Mouse (Mus musculus) right cerebral cortex, postnatal 36 days (tissue): ENCODE measurements at regions not wholly inside any gene's neighbourhood (a gene's known extent, or its start where the extent isn't known, plus 50 kb on each side); places are given as distances from the start of the nearest gene placed in this dataset.

Experiments
- DNase-seq, 2 experiments: peaks; one replicate each; pipeline ENCODE4 v3.0.0; 2022; ENCODE audit warnings: low spot score in 2 of 2, mixed read lengths in 1 of 2

DNA sequence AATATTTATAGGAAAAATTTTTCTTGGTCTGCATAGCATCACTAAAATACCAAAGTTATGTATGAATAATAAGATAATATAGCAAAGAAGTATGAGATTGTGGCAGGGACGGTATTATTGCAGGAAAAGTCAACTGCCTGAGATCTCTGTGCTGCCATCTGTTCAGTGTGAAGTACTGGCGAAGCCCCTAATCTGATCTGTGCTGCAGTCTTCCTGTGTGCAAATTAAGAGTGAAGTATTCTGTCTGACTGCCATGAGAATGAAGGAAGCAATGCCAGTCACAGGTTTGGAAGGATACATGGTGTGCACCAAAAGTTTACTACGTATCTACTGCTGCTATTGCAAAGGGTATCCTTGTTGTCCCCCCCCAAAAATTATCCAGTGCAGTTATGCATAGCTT lies 501.5 kb downstream of the Rab28 start:
- no peak for DNase-seq

GRCm38 (mm10) chr5:41204417-41204816 lies 503.5 kb downstream of the Rab28 start:
- no peak for DNase-seq

GRCm38 (mm10) chr5:41187193-41187592 lies 520.8 kb downstream of the Rab28 start:
- DNase-seq, result no peak

- no peak for DNase-seq
Observed at GRCm38 (mm10) chr5:41177220-41177619, 530.7 kb downstream of the Rab28 start.

DNA sequence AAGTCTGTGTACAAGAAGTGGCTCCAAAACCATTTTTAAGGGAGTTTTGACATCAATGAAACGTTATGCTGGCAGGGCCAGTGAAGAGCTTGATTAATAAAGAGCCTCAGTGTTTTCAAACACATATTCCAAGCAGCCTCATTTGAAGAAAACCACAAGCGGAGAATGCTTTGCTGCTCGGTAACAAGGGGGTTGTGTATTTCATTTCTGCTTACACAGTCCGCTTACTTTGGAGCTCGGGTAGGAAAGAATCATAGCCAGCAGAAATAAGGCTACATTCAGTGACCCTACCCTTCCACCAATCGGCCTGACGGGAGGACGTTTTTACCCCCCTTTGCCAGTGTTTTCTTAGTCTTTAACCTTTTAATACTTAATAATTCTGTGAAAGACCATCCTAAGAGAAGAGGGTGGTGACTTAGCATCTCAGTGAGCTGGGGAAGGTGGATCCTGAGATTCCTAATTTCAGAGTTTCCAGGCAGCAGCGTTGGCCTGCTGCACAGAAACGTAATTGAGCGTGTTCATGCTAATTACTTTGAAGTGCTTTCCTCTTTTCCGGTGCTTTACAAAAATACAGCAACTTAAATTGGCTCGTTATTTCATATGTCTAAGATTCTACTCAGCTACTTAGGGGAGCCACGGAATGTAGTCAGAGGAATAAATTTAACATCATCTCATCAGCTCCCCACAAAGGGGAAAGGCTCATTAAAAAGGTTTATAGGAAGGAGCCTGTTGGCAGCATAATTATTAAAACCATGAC lies 541.9 kb downstream of the Rab28 start:
- no peak for DNase-seq

- no peak for DNase-seq
Observed at GRCm38 (mm10) chr5:41125050-41125449, 582.9 kb downstream of the Rab28 start.

GRCm38 (mm10) chr5:41117658-41118057 lies 590.3 kb downstream of the Rab28 start:
- no peak for DNase-seq

GRCm38 (mm10) chr5:41087773-41088172 lies 620.2 kb downstream of the Rab28 start:
- DNase-seq, result no peak

- DNase-seq, result peak in 1 of 2 experiments; percentile 21
Observed at GRCm38 (mm10) chr5:41076412-41076811, 631.5 kb downstream of the Rab28 start.

DNA sequence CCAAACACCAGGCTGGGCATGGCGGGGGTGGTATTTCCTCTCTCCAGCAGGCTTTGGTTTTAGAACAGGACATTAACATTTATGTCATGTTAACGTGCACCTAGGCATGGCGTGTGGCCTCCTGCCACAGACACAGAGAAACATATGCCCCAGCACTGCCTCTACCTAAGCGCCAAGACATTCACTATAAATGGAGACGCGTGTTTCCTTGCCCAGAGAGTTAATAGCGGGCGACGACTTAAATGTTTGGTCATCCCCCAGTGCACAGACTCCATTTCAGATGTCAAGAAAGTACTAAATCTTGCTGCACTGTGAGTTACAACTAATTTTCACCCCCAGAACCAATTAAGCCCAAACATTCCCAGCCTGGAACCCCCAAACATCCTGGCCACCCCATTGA lies 646.3 kb downstream of the Rab28 start:
- no peak for DNase-seq

DNA sequence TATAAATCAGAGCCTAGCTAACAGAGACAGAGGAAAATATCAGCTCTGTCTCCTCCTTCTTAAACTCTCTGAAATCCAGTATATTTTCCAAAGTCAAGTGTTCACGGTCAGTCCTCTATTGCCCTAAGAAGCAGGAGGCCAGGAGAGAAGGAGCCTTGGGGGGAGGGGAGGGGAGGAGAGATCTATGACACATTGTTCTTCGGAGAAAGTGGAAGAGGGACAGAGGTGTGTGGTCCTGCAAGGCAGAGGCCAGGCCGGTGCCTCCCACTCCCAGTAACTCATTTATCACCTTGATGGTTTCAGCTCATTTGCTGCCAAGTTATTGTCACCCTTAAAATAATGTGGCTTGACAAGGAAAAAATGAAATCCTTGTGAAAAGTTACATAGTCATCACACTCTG lies 646.7 kb downstream of the Rab28 start:
- DNase-seq, result no peak

DNA sequence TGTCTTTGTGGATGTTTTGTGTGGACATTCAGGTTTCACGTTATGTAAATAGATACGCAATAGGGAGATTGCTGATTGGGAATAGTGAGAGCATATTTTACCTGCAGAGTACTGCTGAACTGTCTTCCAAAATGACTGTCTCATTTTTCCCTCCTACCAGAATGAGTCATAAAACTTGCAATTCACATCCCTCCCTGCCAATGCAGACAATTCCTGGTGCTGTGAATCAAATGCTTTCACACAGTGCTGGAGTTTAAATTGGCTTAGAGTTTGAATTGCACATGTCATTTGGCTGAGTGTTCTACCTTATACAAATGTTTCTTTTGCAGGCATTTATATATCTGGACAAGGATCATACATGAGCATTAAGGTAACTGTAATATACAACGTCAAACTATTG lies 649.9 kb downstream of the Rab28 start:
- peak in 1 of 2 experiments; percentile 9 for DNase-seq

DNA sequence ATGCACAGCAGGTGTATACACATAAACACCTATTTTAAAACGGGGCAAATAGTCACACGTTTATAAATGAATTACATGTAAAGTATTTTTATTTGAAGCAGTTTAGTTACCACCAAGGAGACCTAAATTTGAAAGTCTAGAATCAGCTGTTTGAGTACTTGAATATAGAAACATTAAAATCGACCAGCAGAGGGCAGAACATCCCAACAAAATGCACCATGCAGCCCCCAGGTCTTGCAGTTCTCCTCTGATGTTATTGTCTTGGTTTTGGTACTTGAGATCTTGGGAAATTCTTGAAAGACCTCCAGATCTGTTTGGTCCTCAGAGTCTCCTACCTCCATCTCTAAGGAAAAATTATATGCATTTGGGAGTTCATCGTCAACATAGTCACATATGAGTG lies 656.0 kb downstream of the Rab28 start:
- no peak for DNase-seq

DNA sequence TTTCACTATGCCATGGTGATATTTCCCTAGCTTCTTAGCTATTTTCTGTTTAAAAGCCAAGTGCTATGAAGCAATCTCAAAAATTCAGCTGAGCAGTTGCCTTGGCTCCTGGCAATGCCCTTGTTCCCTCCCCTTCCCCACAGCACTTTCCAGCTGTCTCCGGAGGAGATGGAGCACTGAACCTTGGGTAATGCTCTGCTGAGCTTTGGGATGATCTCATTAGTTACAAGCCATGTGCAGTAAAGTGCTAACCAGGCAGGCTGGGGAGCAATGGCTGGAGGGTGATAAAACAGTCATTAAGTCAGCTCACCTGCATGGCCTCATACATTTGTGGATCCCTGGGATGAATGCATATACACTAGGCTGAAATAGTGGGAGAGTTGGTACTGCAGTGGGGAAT lies 659.4 kb downstream of the Rab28 start:
- DNase-seq, result no peak

DNA sequence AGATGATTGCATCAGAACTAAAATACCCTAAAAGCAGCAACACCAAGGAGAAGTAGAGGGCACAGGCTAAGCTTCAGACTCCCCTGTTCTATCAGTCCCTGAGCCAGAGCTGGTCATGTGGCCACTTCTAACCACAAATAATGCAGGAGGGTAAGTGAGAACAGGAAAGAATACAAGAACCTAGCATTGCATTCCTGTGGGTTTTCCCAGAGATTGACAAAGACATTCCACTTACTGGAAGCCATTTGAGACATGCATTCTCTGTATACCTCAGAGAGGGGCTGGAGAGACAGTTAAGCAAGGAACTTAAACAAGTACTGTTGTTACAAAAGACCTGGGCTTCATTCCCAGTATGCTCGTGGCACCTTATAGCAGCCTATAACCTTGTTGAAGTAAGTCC lies 662.7 kb downstream of the Rab28 start:
- DNase-seq, result no peak

GRCm38 (mm10) chr5:41044465-41044864 lies 663.5 kb downstream of the Rab28 start:
- peak; percentile 52 to 59 for DNase-seq

DNA sequence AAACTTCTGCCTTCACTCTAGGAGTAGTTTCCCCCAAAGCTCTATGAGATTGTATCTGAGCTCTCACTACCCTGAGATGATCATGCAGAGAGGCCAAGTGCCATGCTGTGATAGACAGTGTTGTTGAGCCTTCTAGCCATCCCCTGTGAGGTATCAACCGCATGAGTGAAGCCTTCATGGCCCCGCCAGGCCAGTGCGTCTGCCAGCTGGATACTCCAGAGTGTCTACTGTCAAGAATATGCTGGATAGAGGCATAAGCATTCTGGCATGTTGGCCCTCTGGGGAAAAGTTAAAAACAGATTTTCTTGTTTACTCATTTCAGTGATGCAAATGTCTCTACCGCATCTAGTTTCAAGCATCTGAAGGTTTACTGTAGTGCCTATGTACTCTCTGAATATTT lies 669.2 kb downstream of the Rab28 start:
- DNase-seq, result no peak

DNA sequence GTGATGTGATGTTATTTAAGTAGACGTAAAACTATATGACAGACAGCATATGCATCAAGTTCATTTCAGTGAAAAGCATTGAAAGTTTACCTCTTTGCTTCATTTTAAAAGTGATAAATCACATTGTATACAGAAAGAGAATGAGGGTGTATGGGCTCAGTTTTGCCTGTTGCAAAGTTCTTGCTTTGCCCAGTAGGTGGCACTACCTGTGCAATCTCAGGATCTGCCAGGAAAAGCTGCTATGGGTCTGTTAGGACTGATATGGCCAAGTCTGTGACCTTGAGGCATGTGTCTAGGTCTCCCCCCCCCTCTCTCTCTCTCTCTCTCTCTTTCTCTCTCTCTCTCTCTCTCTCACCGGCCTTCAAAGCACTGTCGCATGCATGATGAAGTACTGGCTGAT lies 701.3 kb downstream of the Rab28 start:
- DNase-seq, result no peak

GRCm38 (mm10) chr5:40986562-40986961 lies 721.4 kb downstream of the Rab28 start:
- DNase-seq, result no peak

DNA sequence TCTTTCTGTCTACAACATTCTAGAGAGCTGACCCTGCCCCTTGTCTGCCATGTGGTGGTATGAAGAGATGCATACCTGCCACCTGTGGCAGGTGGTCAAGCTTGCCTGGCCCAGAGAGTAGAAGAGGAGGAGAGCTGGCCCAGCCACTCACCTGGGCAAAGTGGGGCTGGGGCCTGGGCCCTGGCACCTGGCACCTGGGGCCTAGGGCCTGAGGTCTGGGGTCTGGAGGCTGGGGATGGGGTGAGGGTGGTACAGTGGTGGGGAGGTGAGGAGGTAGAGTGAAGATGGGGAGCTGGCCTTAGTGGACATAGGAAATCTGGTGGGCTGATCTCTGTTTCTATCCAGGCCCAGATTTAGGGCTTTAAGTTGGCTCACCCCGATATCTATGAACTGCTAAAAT lies 733.1 kb downstream of the Rab28 start:
- no peak for DNase-seq

DNA sequence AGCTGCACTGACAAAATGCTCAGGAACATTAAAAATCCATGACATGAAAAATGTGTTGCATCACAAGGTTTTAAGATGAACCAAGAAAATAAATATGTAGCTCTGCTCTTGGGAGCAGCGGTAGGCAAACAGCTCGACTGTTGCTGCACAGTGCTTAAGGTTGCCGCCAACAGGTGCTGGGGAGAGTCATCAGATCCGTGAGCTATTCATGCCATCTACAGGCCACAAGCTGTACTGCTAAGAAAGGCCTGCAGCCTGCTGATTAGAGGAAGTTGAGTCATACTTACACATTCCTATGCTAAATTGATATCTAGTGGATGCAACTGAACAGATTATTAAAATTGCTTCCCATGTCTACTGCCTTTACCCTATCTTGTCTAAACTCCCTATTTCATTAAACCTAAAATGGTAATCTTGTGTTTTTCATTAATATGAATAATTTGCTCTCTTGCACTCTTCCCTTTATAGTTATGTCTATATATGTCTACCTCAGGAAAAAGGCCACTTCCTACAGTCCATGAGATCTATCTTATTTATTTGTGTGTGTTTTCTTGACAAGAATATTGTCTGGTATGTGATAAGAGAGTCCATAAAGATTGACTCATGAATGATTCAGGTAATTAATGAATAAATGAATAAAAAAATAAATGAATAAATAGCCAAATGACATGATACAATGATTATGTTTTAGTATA lies 754.9 kb downstream of the Rab28 start:
- peak; percentile 66 to 74 for DNase-seq

GRCm38 (mm10) chr5:40929127-40929526 lies 778.8 kb downstream of the Rab28 start:
- DNase-seq, result peak in 1 of 2 experiments; percentile 6

DNA sequence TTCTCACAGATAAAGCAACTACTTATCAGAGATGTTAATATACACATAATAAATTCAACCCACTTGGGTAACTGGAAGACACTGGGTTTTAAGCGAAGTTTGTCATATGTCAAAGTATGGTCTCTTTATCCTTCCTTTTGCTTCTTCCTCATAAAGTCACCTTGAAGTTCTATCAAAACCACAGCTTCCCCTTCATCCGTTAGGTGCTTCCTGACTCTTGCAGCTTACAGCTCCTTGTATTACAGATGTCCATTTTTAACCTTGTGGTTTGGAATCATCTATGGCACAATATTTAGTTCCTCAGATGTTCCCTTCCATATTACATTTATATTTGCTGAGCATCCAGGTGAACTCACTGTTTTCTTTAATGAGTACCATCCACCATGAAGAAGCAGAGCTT lies 787.0 kb downstream of the Rab28 start:
- DNase-seq, result no peak
